Mouse (Mus musculus) limb, embryonic 14.5 days (tissue): ENCODE measurements around the gene Ddit4l. TPM values are rescaled to one million over a fixed set of nuclear protein-coding genes. Genes with fewer than 3 reads are reported as not detected.

Experiments used
- ATAC-seq: fragments of 200-750 bp; cut with Nextera tagmentation; 2 replicates; pipeline ENCODE4 v1.8.0; 2017; ENCODE audit warnings: low read depth, moderate number of reproducible peaks, moderate TSS enrichment; ENCODE audit not compliant: low FRiP score
- DNase-seq: peaks from one replicate; pipeline ENCODE4 v3.0.0-alpha.2; 2015; ENCODE audit warnings: low spot score
- H3K27ac ChIP-seq: fragments of 300-500 bp; sonication (generic); replicated peaks from 2 replicates; pipeline ENCODE4 v1.5.1; 2014; ENCODE audit warnings: low read depth, mild to moderate bottlenecking, low read length, moderate library complexity, mixed read lengths
- H3K27me3 ChIP-seq: fragments of 300-500 bp; sonication (generic); 2 replicates; pipeline ENCODE4 v1.6.1; 2014; ENCODE audit warnings: low read length, mixed read lengths; ENCODE audit not compliant: control insufficient read depth, insufficient read depth
- H3K36me3 ChIP-seq: fragments of 300-500 bp; sonication (generic); 2 replicates; pipeline ENCODE4 v1.6.1; 2014; ENCODE audit warnings: mild to moderate bottlenecking, low read length, moderate library complexity, mixed read lengths; ENCODE audit not compliant: control insufficient read depth, insufficient read depth
- H3K4me1 ChIP-seq: fragments of 300-500 bp; sonication (generic); 2 replicates; pipeline ENCODE4 v1.6.1; 2014; ENCODE audit warnings: antibody characterized with exemption, low read length, mixed read lengths; ENCODE audit not compliant: control insufficient read depth, insufficient read depth
- H3K4me2 ChIP-seq: fragments of 300-500 bp; sonication (generic); replicated peaks from 2 replicates; pipeline ENCODE4 v1.6.1; 2014; ENCODE audit warnings: low read depth, mild to moderate bottlenecking, low read length, moderate library complexity; ENCODE audit not compliant: severe bottlenecking
- H3K4me3 ChIP-seq: fragments of 300-500 bp; sonication (generic); replicated peaks from 2 replicates; pipeline ENCODE4 v1.5.1; 2014; ENCODE audit warnings: low read length
- H3K9ac ChIP-seq: fragments of 300-500 bp; sonication (generic); 2 replicates; pipeline ENCODE4 v1.6.1; 2014; ENCODE audit warnings: mild to moderate bottlenecking, low read depth, low read length, moderate library complexity; ENCODE audit not compliant: severe bottlenecking
- H3K9me3 ChIP-seq: fragments of 300-500 bp; sonication (generic); 2 replicates; pipeline ENCODE4 v1.6.1; 2016; ENCODE audit warnings: low read length; ENCODE audit not compliant: control insufficient read depth
- POLR2A ChIP-seq: fragments of 200-500 bp; IDR thresholded peaks from 2 replicates; pipeline ENCODE4 v1.8.0; 2012; ENCODE audit warnings: inconsistent platforms, mild to moderate bottlenecking, moderate library complexity, borderline replicate concordance; ENCODE audit not compliant: insufficient read depth, insufficient read length; ENCODE audit errors: extremely low read depth
- WGBS: fragments of 180-500 bp; shearing (Covaris S2); extraction: QIAGEN DNeasy Blood & Tissue Kit; methylation state at CpG from one replicate; pipeline ENCODE4 v1.1.7; 2014; 5-methylcytosine and 5-hydroxymethylcytosine counted together
- polyA plus RNA-seq, 2 experiments: library from polyadenylated mRNA; depleted of rRNA in 1 of 2; stranded (reverse) in 1 of 2; unstranded in 1 of 2; fragments of >200 nt; fragmentation: Nextera tagmentation in 1 of 2; extraction: Ambion mirVana in 1 of 2; gene quantifications; 2 replicates each; pipeline versions ENCODE4 v1.2.1 to v1.2.3; 2012 to 2014

Gene Ddit4l
- polyA plus RNA-seq, 2 experiments, result 9.2 to 21.0 TPM

DNA sequence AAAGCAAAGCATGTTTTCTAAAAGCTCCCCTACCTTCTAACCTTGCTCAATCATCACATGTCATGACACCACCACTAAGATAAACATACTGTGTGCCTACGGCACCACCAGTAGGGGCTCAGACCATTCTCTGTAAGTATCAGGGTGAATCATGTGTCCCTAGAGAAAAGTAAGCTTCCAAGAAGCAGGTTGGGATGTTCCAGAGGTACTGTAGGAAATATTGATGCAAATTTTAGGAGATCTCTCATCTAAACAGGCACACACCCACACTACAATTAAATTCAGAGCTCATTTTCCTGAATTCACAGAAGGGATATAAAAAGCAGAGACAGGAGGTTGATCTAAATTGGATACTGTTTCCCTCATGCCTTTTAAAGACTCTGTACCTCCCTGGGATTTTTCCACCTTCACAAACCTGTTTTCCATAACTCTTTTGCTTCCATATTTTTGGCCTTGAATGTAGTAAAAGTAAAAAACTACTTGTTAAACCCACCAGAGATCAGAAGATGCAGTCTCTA is 12.4 kb upstream of the Ddit4l start:
- no peak for TF ChIP-seq POLR2A
- H3K4me3 ChIP-seq, result no peak overlapping the region
- no peak for ATAC-seq
- no peak overlapping the region for H3K27ac ChIP-seq
- 67% methylated on average over 1 of the region's 1 CpGs for WGBS
- no peaks in the 10 kb centered on the region for H3K36me3 ChIP-seq
- no peak for DNase-seq
- no peak overlapping the region for H3K9ac ChIP-seq
- no peaks in the 10 kb centered on the region for H3K9me3 ChIP-seq
- H3K4me1 ChIP-seq, result no peaks in the 10 kb centered on the region
- no peak overlapping the region for H3K4me2 ChIP-seq
- H3K27me3 ChIP-seq, result no peaks in the 10 kb centered on the region

DNA sequence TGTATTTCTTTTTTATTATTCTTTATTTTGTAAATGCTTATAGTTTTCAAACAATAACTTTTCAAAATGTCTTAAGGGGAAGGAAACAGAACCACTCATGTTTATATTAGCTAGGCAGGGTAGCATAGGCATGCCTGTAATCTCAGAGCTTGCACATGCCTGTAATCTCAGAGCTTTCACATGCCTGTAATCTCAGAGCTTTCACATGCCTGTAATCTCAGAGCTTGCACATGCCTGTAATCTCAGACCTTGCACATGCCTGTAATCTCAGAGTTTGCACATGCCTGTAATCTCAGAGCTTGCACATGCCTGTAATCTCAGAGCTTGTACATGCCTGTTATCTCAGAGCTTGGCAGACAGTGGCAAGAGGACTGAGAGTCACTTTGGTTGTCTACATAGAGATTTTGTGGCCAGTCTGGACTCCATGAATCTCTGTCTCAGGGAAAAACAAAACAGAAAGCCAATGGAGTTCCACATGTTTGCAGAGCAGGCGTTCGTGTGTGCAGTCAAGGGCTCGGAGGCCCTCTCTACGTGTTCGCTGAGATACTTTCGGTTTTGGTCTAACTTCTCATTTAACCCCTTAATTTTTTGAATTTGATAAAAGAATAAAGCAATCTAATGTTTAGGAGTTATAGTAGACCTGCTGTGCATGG is 10.8 kb upstream of the Ddit4l start:
- TF ChIP-seq POLR2A, result no peak
- no peak overlapping the region for H3K9ac ChIP-seq
- H3K27me3 ChIP-seq, result no peaks in the 10 kb centered on the region
- ATAC-seq (no peak), DNase-seq (no peak)
- no peak overlapping the region for H3K4me3 ChIP-seq
- H3K27ac ChIP-seq, result no peak overlapping the region
- no peaks in the 10 kb centered on the region for H3K4me1 ChIP-seq
- H3K4me2 ChIP-seq, result no peak overlapping the region
- H3K36me3 ChIP-seq, result no peaks in the 10 kb centered on the region
- no peaks in the 10 kb centered on the region for H3K9me3 ChIP-seq
- WGBS, result 90% methylated on average over 6 of the region's 6 CpGs

DNA sequence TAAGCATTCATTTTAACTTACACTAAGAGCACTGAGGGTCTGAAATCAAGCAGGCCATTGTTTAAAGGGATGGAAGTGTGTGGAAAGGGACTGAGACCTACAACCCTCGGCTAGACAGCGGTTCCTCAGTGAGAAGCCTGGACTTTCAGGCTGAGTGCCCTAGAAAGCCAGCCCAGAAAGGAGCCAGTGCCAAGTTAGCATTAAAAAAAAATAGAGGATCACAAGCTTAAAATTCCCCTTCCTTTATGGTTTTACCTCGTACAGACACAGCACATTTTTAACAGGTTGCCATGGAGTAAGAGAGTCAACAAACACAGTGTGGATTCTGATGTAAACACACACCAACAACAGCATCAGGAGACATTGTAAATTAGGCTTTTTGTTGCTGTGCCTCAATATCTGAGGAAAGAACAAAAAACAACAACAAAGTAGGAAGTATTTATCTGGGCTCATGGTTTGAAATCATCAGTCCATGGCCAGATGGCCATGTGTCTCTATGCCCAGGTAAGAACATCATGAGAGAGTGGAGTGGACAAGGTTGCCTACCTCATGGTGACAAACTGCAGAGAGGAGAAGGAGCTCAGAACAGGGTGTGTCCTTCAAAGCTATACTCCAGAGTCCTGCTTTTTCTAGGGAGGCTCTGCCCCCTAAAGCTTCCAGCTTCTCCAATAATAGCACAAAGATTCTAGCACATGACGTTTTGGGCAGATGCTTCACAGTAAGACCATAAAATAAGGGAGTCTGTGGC is 10.1 kb upstream of the Ddit4l start:
- WGBS, result 60% methylated on average over 4 of the region's 4 CpGs
- Histone ChIP-seq H3K4me2 (no peak overlapping the region), H3K9me3 (no peaks in the 10 kb centered on the region), H3K9ac (no peak overlapping the region), H3K36me3 (no peaks in the 10 kb centered on the region), H3K4me1 (no peaks in the 10 kb centered on the region), H3K27ac (no peak overlapping the region), H3K27me3 (no peaks in the 10 kb centered on the region), H3K4me3 (no peak overlapping the region)
- ATAC-seq (no peak), DNase-seq (no peak)
- no peak for TF ChIP-seq POLR2A

DNA sequence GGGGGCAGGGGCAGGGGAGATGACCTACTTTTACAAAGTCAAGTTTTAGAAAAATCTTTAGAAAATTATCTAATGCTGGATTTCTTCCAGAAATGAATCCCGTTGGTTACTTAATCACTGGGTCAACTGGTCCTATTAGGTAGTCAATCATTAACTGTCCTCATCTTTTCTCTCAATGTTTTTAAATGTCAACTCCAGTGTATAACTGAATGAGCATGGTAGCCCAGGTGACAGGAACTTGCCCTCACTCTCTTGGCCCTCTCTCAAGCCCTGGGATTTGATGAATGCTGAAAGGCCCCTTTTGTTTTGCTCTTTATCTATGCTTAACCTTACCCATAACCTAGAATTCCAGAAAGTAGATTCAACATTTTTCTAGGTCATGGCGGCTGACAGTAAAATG is 9.4 kb upstream of the Ddit4l start:
- Histone ChIP-seq H3K27ac (no peak overlapping the region), H3K9me3 (no peaks in the 10 kb centered on the region), H3K4me1 (no peaks in the 10 kb centered on the region), H3K4me2 (no peak overlapping the region), H3K27me3 (no peaks in the 10 kb centered on the region), H3K36me3 (no peaks in the 10 kb centered on the region), H3K4me3 (no peak overlapping the region), H3K9ac (no peak overlapping the region)
- no peak for TF ChIP-seq POLR2A
- WGBS, result 90% methylated on average over 2 of the region's 2 CpGs
- no peak for ATAC-seq
- no peak for DNase-seq

DNA sequence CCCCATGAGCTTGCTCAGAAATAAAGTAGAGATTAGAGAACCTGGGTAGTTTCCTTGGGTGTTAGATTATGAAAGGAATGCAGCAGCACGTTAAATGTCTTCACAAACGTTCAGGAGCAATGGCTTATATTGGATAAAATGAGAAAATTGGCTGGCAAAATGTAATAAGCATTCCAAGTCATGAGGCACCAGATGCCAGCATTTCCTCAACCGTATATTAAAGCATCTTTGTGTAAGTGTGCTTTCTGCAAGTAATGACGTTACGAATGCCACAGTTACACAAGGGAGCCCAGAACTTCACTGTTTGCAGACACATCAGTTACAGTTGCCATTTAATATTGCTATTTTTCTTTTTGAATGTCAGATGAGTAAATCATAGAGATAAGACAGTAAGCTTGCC is 872 bp upstream of the Ddit4l start:
- no peak overlapping the region for H3K4me2 ChIP-seq
- H3K9ac ChIP-seq, result no peak overlapping the region
- H3K27me3 ChIP-seq, result peaks cover 10% of the 10 kb centered on the region; the same call in 1 of the 2 replicates
- H3K36me3 ChIP-seq, result no peaks in the 10 kb centered on the region
- peaks cover 4% of the 10 kb centered on the region; the same call in 1 of the 2 replicates for H3K4me1 ChIP-seq
- DNase-seq (no peak), ATAC-seq (no peak)
- H3K4me3 ChIP-seq, result no peak overlapping the region
- no peak overlapping the region for H3K27ac ChIP-seq
- no peak for TF ChIP-seq POLR2A
- H3K9me3 ChIP-seq, result no peaks in the 10 kb centered on the region
- 70% methylated on average over 5 of the region's 5 CpGs for WGBS
